Mouse (Mus musculus) heart, embryonic 12.5 days (tissue): ENCODE measurements around the gene Methig1. TPM values are rescaled to one million over a fixed set of nuclear protein-coding genes. Genes with fewer than 3 reads are reported as not detected.
"Not testable (repeated sequence)": the region's sequence is repeated elsewhere in the genome, so short reads cannot be mapped to it uniquely, and the experiment has no call there.

Experiments used
- ATAC-seq: fragments of 200-750 bp; cut with Nextera tagmentation; 2 replicates; pipeline ENCODE4 v1.8.0; 2017; ENCODE audit warnings: moderate TSS enrichment, moderate library complexity; ENCODE audit not compliant: insufficient number of reproducible peaks, low FRiP score
- H3K27ac ChIP-seq: fragments of 300-500 bp; sonication (generic); 2 replicates; pipeline ENCODE4 v1.5.1; 2016; ENCODE audit warnings: mild to moderate bottlenecking, moderate library complexity; ENCODE audit not compliant: poor library complexity, severe bottlenecking
- H3K27me3 ChIP-seq: fragments of 300-500 bp; sonication (generic); replicated peaks from 2 replicates; pipeline ENCODE4 v1.6.1; 2016; ENCODE audit warnings: mild to moderate bottlenecking, moderate library complexity
- H3K36me3 ChIP-seq: fragments of 300-500 bp; sonication (generic); 2 replicates; pipeline ENCODE4 v1.6.1; 2016; ENCODE audit warnings: mild to moderate bottlenecking, moderate library complexity
- H3K4me1 ChIP-seq: fragments of 300-500 bp; sonication (generic); replicated peaks from 2 replicates; pipeline ENCODE4 v1.6.1; 2016; ENCODE audit warnings: mild to moderate bottlenecking
- H3K4me2 ChIP-seq: fragments of 300-500 bp; sonication (generic); 2 replicates; pipeline ENCODE4 v1.6.1; 2016; ENCODE audit warnings: mild to moderate bottlenecking, moderate library complexity
- H3K4me3 ChIP-seq: fragments of 300-500 bp; sonication (generic); 2 replicates; pipeline ENCODE4 v1.5.1; 2016; ENCODE audit warnings: mild to moderate bottlenecking
- H3K9ac ChIP-seq: fragments of 300-500 bp; sonication (generic); 2 replicates; pipeline ENCODE4 v1.6.1; 2016; ENCODE audit warnings: mild to moderate bottlenecking, moderate library complexity
- H3K9me3 ChIP-seq: fragments of 300-500 bp; sonication (generic); replicated peaks from 2 replicates; pipeline ENCODE4 v1.6.1; 2016; ENCODE audit warnings: mild to moderate bottlenecking, moderate library complexity
- WGBS: fragments of 180-500 bp; shearing (Covaris S2); methylation state at CpG from one replicate; pipeline ENCODE4 v1.1.7; 2016; 5-methylcytosine and 5-hydroxymethylcytosine counted together
- polyA plus RNA-seq: library from polyadenylated mRNA; unstranded; fragments of >200 nt; fragmentation: Nextera tagmentation; extraction: Ambion mirVana; gene quantifications from 2 replicates; pipeline ENCODE4 v1.2.1, GENCODE M21; 2016

The Methig1 gene
- polyA plus RNA-seq, 1 experiment from 2014 or later: not detected

- H3K27me3 ChIP-seq, H3K4me2 ChIP-seq, H3K9me3 ChIP-seq, H3K27ac ChIP-seq, H3K36me3 ChIP-seq, H3K4me3 ChIP-seq, H3K9ac ChIP-seq, H3K4me1 ChIP-seq: not testable (repeated sequence)
- 42% methylated on average over 4 of the region's 9 CpGs for WGBS
- ATAC-seq: 0 out of 2 replicates have a peak, but pooled peaks have one; percentile 22
Observed at GRCm38 (mm10) chr15:100377847-100378505, 25.0 kb downstream of the Methig1 start.

GRCm38 (mm10) chr15:100379658-100380057 is 26.7 kb downstream of the Methig1 start:
- no peak for ATAC-seq
- WGBS: 86% methylated on average over 8 of the region's 8 CpGs
- H3K9me3 ChIP-seq: no peaks in the 10 kb centered on the region

GRCm38 (mm10) chr15:100380104-100380503 is 27.2 kb downstream of the Methig1 start:
- no peaks in the 10 kb centered on the region for H3K36me3 ChIP-seq
- no peak overlapping the region for H3K9ac ChIP-seq
- 66% methylated on average over 2 of the region's 2 CpGs for WGBS
- H3K27me3 ChIP-seq: peaks cover 4% of the 10 kb centered on the region; the same call in 1 of the 2 replicates
- ATAC-seq: no peak
- no peak overlapping the region for H3K27ac ChIP-seq
- H3K4me1 ChIP-seq: no peaks in the 10 kb centered on the region
- no peak overlapping the region for H3K4me3 ChIP-seq
- H3K9me3 ChIP-seq: no peaks in the 10 kb centered on the region
- H3K4me2 ChIP-seq: no peak overlapping the region

More at GRCm38 (mm10) chr15:100379658-100380057, 26.7 kb downstream of the Methig1 start:
- H3K4me3 ChIP-seq: no peak overlapping the region
- H3K27ac ChIP-seq: no peak overlapping the region
- H3K27me3 ChIP-seq: peaks cover 4% of the 10 kb centered on the region; the same call in 1 of the 2 replicates
- no peak overlapping the region for H3K4me2 ChIP-seq
- no peaks in the 10 kb centered on the region for H3K36me3 ChIP-seq
- no peaks in the 10 kb centered on the region for H3K4me1 ChIP-seq
- no peak overlapping the region for H3K9ac ChIP-seq

- H3K9ac ChIP-seq: no peak overlapping the region
- H3K27ac ChIP-seq: no peak overlapping the region
- no peak overlapping the region for H3K4me2 ChIP-seq
- H3K4me1 ChIP-seq: peaks cover 15% of the 10 kb centered on the region
- 91% methylated on average over 9 of the region's 9 CpGs for WGBS
- no peak for ATAC-seq
- H3K36me3 ChIP-seq: no peaks in the 10 kb centered on the region
- H3K27me3 ChIP-seq: 0 out of 2 replicates have a peak, but pooled peaks cover 4% of the 10 kb centered on the region
- no peaks in the 10 kb centered on the region for H3K9me3 ChIP-seq
- no peak overlapping the region for H3K4me3 ChIP-seq
Observed at GRCm38 (mm10) chr15:100385705-100386104, 32.8 kb downstream of the Methig1 start.

GRCm38 (mm10) chr15:100387544-100388223 is 34.7 kb downstream of the Methig1 start:
- no peaks in the 10 kb centered on the region for H3K9me3 ChIP-seq
- H3K27me3 ChIP-seq: no peaks in the 10 kb centered on the region
- WGBS: 94% methylated on average over 17 of the region's 17 CpGs
- H3K36me3 ChIP-seq: no peaks in the 10 kb centered on the region
- no peak overlapping the region for H3K4me2 ChIP-seq
- H3K9ac ChIP-seq: no peak overlapping the region
- H3K27ac ChIP-seq: no peak overlapping the region
- no peak overlapping the region for H3K4me3 ChIP-seq
- peaks cover 26% of the 10 kb centered on the region for H3K4me1 ChIP-seq
- ATAC-seq: no peak

GRCm38 (mm10) chr15:100388224-100388835 is 35.4 kb downstream of the Methig1 start:
- Histone ChIP-seq H3K27ac (no peak overlapping the region), H3K4me1 (peaks cover 33% of the 10 kb centered on the region), H3K9ac (no peak overlapping the region), H3K4me3 (no peak overlapping the region), H3K36me3 (peaks cover under 1% of the 10 kb centered on the region; the same call in 1 of the 2 replicates), H3K9me3 (no peaks in the 10 kb centered on the region), H3K27me3 (no peaks in the 10 kb centered on the region), H3K4me2 (no peak overlapping the region)
- WGBS: 85% methylated on average over 16 of the region's 16 CpGs
- no peak for ATAC-seq

GRCm38 (mm10) chr15:100388886-100389285 is 35.9 kb downstream of the Methig1 start:
- Histone ChIP-seq H3K27ac (no peak overlapping the region), H3K36me3 (peaks cover 6% of the 10 kb centered on the region; the same call in 1 of the 2 replicates), H3K4me2 (no peak overlapping the region), H3K9ac (no peak overlapping the region), H3K27me3 (no peaks in the 10 kb centered on the region), H3K9me3 (no peaks in the 10 kb centered on the region), H3K4me1 (peaks cover 33% of the 10 kb centered on the region), H3K4me3 (no peak overlapping the region)
- ATAC-seq: no peak
- 80% methylated on average over 9 of the region's 9 CpGs for WGBS

- H3K36me3 ChIP-seq: peaks cover 26% of the 10 kb centered on the region
- peaks cover 3% of the 10 kb centered on the region; the same call in 1 of the 2 replicates for H3K9me3 ChIP-seq
- H3K4me1 ChIP-seq: peaks cover 36% of the 10 kb centered on the region
- H3K4me2 ChIP-seq: no peak overlapping the region
- WGBS: 53% methylated on average over 7 of the region's 7 CpGs
- H3K9ac ChIP-seq: no peak overlapping the region
- H3K27ac ChIP-seq: no peak overlapping the region; the same call in 1 of the 2 replicates
- ATAC-seq: no peak
- H3K27me3 ChIP-seq: no peaks in the 10 kb centered on the region
- no peak overlapping the region for H3K4me3 ChIP-seq
Observed at GRCm38 (mm10) chr15:100391066-100391465, 38.1 kb downstream of the Methig1 start.

GRCm38 (mm10) chr15:100391599-100391998 is 38.6 kb downstream of the Methig1 start:
- Histone ChIP-seq H3K9me3 (peaks cover 3% of the 10 kb centered on the region; the same call in 1 of the 2 replicates), H3K27ac (no peak overlapping the region), H3K4me3 (no peak overlapping the region), H3K4me2 (no peak overlapping the region), H3K9ac (no peak overlapping the region), H3K27me3 (no peaks in the 10 kb centered on the region), H3K36me3 (peaks cover 32% of the 10 kb centered on the region), H3K4me1 (peaks cover 36% of the 10 kb centered on the region)
- ATAC-seq: peak; percentile 26; the same call in 1 of the 2 replicates
- 74% methylated on average over 7 of the region's 7 CpGs for WGBS

- Histone ChIP-seq H3K4me2 (no peak overlapping the region), H3K27ac (no peak overlapping the region), H3K36me3 (peaks cover 46% of the 10 kb centered on the region), H3K27me3 (no peaks in the 10 kb centered on the region), H3K9me3 (peaks cover 3% of the 10 kb centered on the region; the same call in 1 of the 2 replicates), H3K4me1 (peaks cover 36% of the 10 kb centered on the region), H3K9ac (no peak overlapping the region), H3K4me3 (no peak overlapping the region)
- ATAC-seq: no peak
- 75% methylated on average over 11 of the region's 11 CpGs for WGBS
Observed at GRCm38 (mm10) chr15:100393016-100393415, 40.1 kb downstream of the Methig1 start.

GRCm38 (mm10) chr15:100395561-100395960 is 42.6 kb downstream of the Methig1 start:
- peaks cover 71% of the 10 kb centered on the region for H3K36me3 ChIP-seq
- no peak overlapping the region for H3K9ac ChIP-seq
- no peaks in the 10 kb centered on the region for H3K27me3 ChIP-seq
- 95% methylated on average over 3 of the region's 3 CpGs for WGBS
- no peak overlapping the region for H3K4me3 ChIP-seq
- no peak overlapping the region for H3K27ac ChIP-seq
- H3K4me2 ChIP-seq: no peak overlapping the region
- H3K4me1 ChIP-seq: peaks cover 23% of the 10 kb centered on the region
- no peak for ATAC-seq
- H3K9me3 ChIP-seq: peaks cover 3% of the 10 kb centered on the region; the same call in 1 of the 2 replicates
